Mouse (Mus musculus) G1E-ER4 (cell line): ENCODE data around the gene Gata3. TPM values are rescaled to one million over a fixed set of nuclear protein-coding genes. Genes with fewer than 3 reads are reported as not detected.

Source experiments
- GATA1 ChIP-seq: IDR thresholded peaks from one replicate; pipeline ENCODE4 v1.8.0; 2012; ENCODE audit warnings: low read length, inconsistent platforms
- polyA plus RNA-seq: library from polyadenylated mRNA; stranded (reverse); fragments of >175 nt; gene quantifications from 2 replicates; pipeline ENCODE4 v1.2.3, GENCODE M21; 2012

Gata3 gene
- polyA plus RNA-seq, result 8.3 and 9.1 TPM in 2 replicates

DNA sequence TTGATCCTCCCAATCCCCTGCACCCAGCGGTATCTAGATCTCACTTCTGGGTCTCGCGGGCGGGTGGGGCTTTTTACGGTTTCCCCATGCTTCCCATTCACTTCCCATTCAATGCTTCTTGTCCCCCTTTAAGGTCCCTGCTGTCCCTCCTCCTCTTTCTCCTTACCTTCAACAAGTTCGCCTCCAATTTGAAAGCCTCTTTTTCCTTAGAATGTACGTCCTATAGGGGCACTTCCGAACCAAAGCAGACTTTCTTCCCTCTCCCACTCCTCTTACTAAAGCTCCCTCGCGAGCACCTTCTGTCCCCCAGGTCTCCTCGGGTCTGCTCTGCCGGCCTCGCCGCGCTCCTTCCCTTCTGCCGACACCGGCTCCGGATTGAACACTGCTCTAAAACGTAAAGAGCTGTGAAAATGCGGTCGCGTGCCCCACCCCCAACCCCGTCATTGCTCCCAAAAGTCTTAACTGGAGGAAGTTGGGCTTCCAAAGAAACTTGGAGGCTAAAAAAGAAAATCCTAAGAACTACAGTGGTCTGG, at the start of gene Gata3:
Gene Gata3 (minus strand): TSS at position 384 of the 533 bp plus-strand sequence.
- no peak for TF ChIP-seq GATA1

- no peak for TF ChIP-seq GATA1
Observed at GRCm38 (mm10) chr2:9939250-9939649, 49.4 kb upstream of the Gata3 start.

DNA sequence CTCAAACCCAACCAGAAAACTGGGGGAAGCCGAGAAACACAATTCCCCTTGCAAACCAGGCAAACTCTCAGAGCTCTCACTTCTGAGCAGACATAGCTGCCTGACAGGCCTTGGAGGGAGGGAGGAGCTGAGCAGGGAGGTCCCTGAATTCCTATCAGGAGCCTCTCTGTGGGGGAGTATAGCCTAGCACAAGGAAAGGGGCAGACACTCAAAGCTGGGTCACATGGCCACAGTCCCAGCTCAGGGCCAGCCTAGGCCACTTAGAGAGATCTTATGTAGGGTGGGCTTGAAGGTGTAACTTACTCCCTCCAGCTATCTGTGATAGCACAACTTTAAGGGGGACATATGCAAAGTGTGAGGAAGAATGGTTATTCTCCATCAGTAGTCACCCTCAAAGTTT, 46.1 kb upstream of the Gata3 start:
- TF ChIP-seq GATA1, result no peak

DNA sequence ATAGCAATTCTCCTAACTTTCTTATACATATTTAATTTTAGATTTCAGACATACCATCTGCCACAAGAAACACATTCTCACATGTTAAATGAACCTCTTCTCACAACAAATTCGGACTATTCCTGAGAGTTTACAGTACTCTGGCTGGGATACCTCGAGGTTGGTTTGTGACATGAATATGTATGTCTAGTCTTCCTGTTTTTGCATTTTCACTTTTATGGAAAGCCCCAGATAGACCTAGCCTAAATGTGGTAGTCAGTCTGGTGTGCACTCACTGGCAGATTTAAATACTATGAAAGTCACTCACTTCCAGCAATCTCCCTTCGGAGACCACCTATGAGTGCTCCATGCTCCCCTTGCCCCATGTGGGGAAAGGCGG, 37.1 kb upstream of the Gata3 start:
- no peak for TF ChIP-seq GATA1

GRCm38 (mm10) chr2:9926194-9926904, 36.5 kb upstream of the Gata3 start:
- no peak for TF ChIP-seq GATA1

GRCm38 (mm10) chr2:9918691-9919471, 29.0 kb upstream of the Gata3 start:
- no peak for TF ChIP-seq GATA1

DNA sequence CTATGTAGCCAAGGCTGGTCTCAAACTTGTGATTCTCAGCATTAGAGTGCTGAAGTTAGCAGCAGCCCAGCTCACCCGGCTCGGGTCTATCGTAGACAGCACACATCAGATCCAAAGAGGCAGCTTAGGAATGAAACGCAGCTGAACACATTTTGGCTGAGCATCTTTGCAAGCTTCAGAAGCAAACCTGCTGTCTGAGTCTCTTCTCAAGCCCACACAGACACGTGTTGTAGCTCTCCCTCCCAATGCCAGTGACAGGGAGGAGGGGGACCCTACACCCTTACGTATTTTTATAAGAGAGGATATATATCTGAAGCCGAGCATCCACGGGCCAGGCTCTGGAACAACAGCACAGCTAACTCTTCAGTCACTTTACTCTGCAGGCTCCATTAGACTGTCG, 27.8 kb upstream of the Gata3 start:
- TF ChIP-seq GATA1, result no peak

DNA sequence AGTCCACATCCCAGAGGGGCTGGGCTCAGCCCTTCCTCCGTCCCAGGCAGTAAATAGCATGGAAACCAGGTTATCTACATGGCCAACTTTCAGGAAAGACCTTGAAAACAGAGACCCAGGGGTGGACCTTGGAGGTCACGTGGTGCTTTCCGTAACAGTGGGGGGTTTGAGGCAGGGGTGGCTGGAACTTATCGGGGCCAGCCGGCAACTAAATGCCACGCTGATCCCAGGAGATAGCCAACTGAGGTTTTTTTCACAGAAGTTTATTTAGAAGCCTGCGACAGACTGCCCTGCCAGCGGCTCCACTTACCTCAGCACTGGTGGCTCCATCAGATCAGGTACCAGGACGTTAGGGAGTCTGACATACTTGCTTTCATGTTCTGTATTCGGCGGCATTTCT, 16.2 kb upstream of the Gata3 start:
- no peak for TF ChIP-seq GATA1

DNA sequence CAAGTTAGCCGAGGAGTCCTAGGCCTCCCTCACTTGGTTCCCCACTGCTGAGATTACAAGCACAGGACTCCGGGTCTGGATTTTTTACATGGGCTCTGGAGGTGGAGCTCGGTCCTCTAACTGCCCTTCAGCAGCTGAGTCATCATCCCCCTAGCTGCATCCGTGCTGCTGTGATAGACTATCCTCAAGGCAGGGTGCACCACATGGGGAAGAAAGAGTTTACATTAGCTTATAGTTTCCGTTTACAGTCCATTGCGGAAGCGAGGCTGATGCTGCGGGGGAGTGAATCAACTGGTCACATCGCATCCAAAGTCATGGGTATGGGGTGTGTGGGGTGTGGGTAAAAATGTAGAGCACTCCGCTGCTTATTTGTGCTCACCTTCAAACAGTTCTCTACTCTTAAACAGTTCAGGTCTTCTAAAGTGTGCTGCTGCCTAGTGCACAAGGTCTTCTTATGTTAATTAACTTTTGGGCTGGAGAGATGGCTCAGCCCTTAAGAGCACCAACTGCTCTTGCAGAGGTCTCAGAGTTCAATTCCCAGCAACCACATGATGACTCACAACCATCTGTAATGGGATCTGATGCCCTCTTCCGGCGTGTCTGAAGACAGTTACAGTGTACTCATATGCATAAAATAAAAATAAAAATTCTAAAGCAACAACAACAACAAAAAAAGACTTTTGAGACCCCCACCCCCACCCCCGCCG, 14.2 kb upstream of the Gata3 start:
- no peak for TF ChIP-seq GATA1

DNA sequence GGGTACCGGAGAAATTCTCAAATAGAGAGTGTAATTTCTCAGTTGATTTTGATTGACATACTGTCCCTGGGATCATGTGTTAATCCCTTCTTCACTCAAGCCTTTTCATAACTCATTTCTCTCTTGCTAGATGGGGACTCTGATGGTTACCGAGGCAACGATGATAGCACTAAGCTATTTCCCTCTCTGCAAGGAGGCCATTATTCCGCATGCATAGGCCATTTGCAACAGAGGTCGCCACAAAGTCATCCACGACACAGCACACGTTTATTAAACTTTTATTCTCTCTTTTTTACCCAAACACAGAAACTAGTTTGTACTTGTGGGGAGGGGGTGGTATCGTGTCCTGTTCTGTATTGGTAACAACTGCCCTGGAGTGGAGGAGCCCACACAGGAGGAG, 8.0 kb upstream of the Gata3 start:
- no peak for TF ChIP-seq GATA1

DNA sequence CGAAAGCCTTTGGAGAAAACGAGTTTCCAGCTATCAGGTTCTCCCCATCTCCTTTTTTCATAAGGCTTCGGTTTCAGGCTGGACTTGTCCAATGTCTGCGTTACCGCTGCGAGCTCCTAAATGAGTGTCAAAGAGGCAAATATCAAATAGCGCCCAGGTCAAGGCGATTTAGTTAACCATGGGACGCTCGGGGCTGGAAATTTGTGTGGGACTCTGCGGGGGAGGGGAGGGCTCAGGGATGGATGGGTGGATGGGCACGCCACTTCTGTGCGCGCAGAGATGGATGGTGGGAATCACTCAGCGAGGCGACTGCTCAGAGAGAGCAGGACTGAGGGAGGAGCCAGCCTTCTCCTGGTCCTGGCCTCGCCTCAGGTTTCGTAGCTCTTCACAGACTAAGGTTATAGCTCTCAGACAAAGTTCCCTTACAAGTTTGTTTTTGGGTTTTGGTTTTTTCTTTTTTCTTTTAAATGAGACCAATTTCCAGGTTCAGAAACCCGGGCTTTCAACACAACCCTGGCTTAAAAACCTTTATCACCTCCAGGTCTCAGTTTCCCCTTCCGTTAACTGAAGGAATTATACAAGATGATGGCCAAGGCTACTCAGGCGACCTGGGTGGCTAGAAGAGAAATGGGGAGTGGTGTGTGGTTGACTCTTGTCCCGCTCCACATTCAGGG, 6.4 kb upstream of the Gata3 start:
- no peak for TF ChIP-seq GATA1

DNA sequence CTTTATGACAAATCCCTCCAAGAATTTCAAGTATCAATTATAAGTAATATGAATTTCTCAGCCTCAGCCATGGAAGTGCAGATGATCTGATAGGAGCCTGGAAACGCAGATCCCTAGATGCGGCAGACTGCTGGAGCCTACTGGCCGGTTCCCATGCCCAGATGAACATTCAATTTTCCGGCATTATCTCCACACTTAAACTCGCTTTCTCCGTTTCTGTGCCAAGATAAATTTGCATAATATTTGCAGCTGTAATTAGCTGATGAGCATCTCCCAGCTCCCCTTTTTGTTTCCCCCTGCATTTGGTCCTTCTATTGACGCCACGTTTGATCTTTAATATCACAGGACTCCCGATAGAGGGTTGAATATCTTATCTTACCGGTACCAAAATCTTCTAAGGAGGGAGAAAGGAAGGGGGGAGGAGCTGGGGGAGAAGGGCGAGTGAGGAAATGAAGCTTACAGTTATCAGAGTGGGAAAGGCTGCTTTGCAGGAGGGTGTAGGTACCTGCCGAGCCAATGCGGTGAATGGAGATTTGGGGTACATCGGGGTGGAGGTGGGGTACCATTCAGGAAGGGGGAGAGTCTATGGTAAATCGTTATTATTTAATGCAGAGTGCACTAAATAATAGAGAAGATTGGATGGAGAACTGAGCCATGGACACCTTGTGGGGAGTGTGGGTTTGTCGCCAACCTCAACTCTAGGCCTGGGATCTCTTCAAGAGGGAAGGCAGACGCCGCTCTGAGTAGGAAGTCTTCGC, 5.2 kb upstream of the Gata3 start:
- no peak for TF ChIP-seq GATA1

- no peak for TF ChIP-seq GATA1
Observed at GRCm38 (mm10) chr2:9893272-9893953, 3.6 kb upstream of the Gata3 start.

GRCm38 (mm10) chr2:9892541-9892940, 2.7 kb upstream of the Gata3 start:
- peak; percentile 24 for TF ChIP-seq GATA1
